Mouse (Mus musculus) kidney, postnatal 0 days (tissue): ENCODE results near the gene Cirbp. TPM values are rescaled to one million over a fixed set of nuclear protein-coding genes. Genes with fewer than 3 reads are reported as not detected.

Experiments used
- ATAC-seq: fragments of 200-750 bp; cut with Nextera tagmentation; replicated peaks from 2 replicates; pipeline ENCODE4 v1.8.0; 2017; ENCODE audit warnings: low read depth, moderate number of reproducible peaks, moderate TSS enrichment, moderate library complexity; ENCODE audit not compliant: low FRiP score
- DNase-seq: peaks from one replicate; pipeline ENCODE4 v3.0.0-alpha.2; 2016; ENCODE audit warnings: low spot score
- H3K27ac ChIP-seq: fragments of 300-500 bp; sonication (generic); 2 replicates; pipeline ENCODE4 v1.5.1; 2014; ENCODE audit warnings: mild to moderate bottlenecking
- H3K27me3 ChIP-seq: fragments of 300-500 bp; sonication (generic); 2 replicates; pipeline ENCODE4 v1.6.1; 2014; ENCODE audit warnings: low read length, mixed read lengths; ENCODE audit not compliant: insufficient read depth
- H3K36me3 ChIP-seq: fragments of 300-500 bp; sonication (generic); 2 replicates; pipeline ENCODE4 v1.6.1; 2014; ENCODE audit warnings: low read length, mixed read lengths; ENCODE audit not compliant: insufficient read depth
- H3K4me1 ChIP-seq: fragments of 300-500 bp; sonication (generic); replicated peaks from 2 replicates; pipeline ENCODE4 v1.6.1; 2014; ENCODE audit warnings: antibody characterized with exemption, low read length, mixed read lengths; ENCODE audit not compliant: insufficient read depth
- H3K4me2 ChIP-seq: fragments of 300-500 bp; sonication (generic); 2 replicates; pipeline ENCODE4 v1.6.1; 2014; ENCODE audit warnings: mild to moderate bottlenecking, low read length, moderate library complexity, mixed read lengths
- H3K4me3 ChIP-seq: fragments of 300-500 bp; sonication (generic); replicated peaks from 2 replicates; pipeline ENCODE4 v1.5.1; 2014; ENCODE audit warnings: low read depth, low read length
- H3K9ac ChIP-seq: fragments of 300-500 bp; sonication (generic); 2 replicates; pipeline ENCODE4 v1.6.1; 2014; ENCODE audit warnings: low read depth, low read length
- H3K9me3 ChIP-seq: fragments of 300-500 bp; sonication (generic); replicated peaks from 2 replicates; pipeline ENCODE4 v1.6.1; 2016; ENCODE audit warnings: low read length, inconsistent platforms, mixed read lengths
- CTCF ChIP-seq: IDR thresholded peaks from 2 replicates; pipeline ENCODE4 v1.5.1; 2016; ENCODE audit warnings: antibody characterized with exemption, low read depth, mild to moderate bottlenecking, moderate library complexity
- WGBS: fragments of 180-500 bp; shearing (Covaris S2); extraction: QIAGEN DNeasy Blood & Tissue Kit; methylation state at CpG from one replicate; pipeline ENCODE4 v1.1.7; 2014; 5-methylcytosine and 5-hydroxymethylcytosine counted together
- polyA plus RNA-seq: library from polyadenylated mRNA; unstranded; fragments of >200 nt; fragmentation: Nextera tagmentation; extraction: Ambion mirVana; gene quantifications from 2 replicates; pipeline ENCODE4 v1.2.1, GENCODE M21; 2015

Gene Cirbp
- polyA plus RNA-seq, 1 experiment from 2014 or later, result 317 TPM

GRCm38 (mm10) chr10:80173358-80173757 lies 7.6 kb downstream of the Cirbp start:
- Histone ChIP-seq H3K27me3 (no peaks in the 10 kb centered on the region), H3K4me1 (peaks cover 16% of the 10 kb centered on the region), H3K4me3 (peak overlapping the region; percentile 46), H3K9me3 (no peaks in the 10 kb centered on the region), H3K4me2 (peak overlapping the region; percentile 73), H3K36me3 (peaks cover 29% of the 10 kb centered on the region), H3K27ac (peak overlapping the region; percentile 87; the same call in 1 of the 2 replicates), H3K9ac (0 out of 2 replicates have a peak overlapping the region, but pooled peaks have one; percentile 57)
- WGBS, result 8% methylated on average over 11 of the region's 11 CpGs
- ATAC-seq, result no peak
- TF ChIP-seq CTCF, result no peak
- no peak for DNase-seq

- Histone ChIP-seq H3K27ac (no peak overlapping the region), H3K9me3 (no peaks in the 10 kb centered on the region), H3K4me1 (peaks cover 9% of the 10 kb centered on the region), H3K36me3 (peaks cover 29% of the 10 kb centered on the region), H3K4me3 (no peak overlapping the region), H3K9ac (no peak overlapping the region), H3K4me2 (no peak overlapping the region), H3K27me3 (no peaks in the 10 kb centered on the region)
- no peak for ATAC-seq
- DNase-seq, result no peak
- no peak for TF ChIP-seq CTCF
- WGBS, result 90% methylated on average over 10 of the region's 10 CpGs
Observed at GRCm38 (mm10) chr10:80173955-80174640, 8.3 kb downstream of the Cirbp start.

- peaks cover 24% of the 10 kb centered on the region for H3K36me3 ChIP-seq
- TF ChIP-seq CTCF, result peak; percentile 62
- no peak overlapping the region for H3K4me2 ChIP-seq
- no peaks in the 10 kb centered on the region for H3K9me3 ChIP-seq
- DNase-seq (no peak), ATAC-seq (no peak)
- peaks cover 6% of the 10 kb centered on the region; the same call in 1 of the 2 replicates for H3K4me1 ChIP-seq
- 66% methylated on average over 2 of the region's 2 CpGs for WGBS
- no peak overlapping the region for H3K9ac ChIP-seq
- H3K27ac ChIP-seq, result no peak overlapping the region
- no peaks in the 10 kb centered on the region for H3K27me3 ChIP-seq
- no peak overlapping the region for H3K4me3 ChIP-seq
Observed at GRCm38 (mm10) chr10:80174705-80175104, 8.9 kb downstream of the Cirbp start.

GRCm38 (mm10) chr10:80175536-80176269 lies 9.9 kb downstream of the Cirbp start:
- WGBS, result 23% methylated on average over 4 of the region's 4 CpGs

GRCm38 (mm10) chr10:80176270-80176834 lies 10.6 kb downstream of the Cirbp start:
- Histone ChIP-seq H3K9ac (no peak overlapping the region), H3K4me3 (no peak overlapping the region), H3K4me1 (0 out of 2 replicates have a peak, but pooled peaks cover 10% of the 10 kb centered on the region), H3K36me3 (peaks cover 8% of the 10 kb centered on the region), H3K27ac (no peak overlapping the region), H3K27me3 (no peaks in the 10 kb centered on the region), H3K4me2 (no peak overlapping the region), H3K9me3 (no peaks in the 10 kb centered on the region)
- 79% methylated on average over 5 of the region's 5 CpGs for WGBS
- TF ChIP-seq CTCF, result no peak
- DNase-seq, result no peak
- no peak for ATAC-seq

More at GRCm38 (mm10) chr10:80175536-80176269, 9.9 kb downstream of the Cirbp start:
- Histone ChIP-seq H3K4me1 (0 out of 2 replicates have a peak, but pooled peaks cover 10% of the 10 kb centered on the region), H3K27ac (no peak overlapping the region), H3K9ac (no peak overlapping the region), H3K4me2 (no peak overlapping the region), H3K4me3 (no peak overlapping the region), H3K9me3 (no peaks in the 10 kb centered on the region), H3K27me3 (no peaks in the 10 kb centered on the region), H3K36me3 (peaks cover 14% of the 10 kb centered on the region)
- DNase-seq, result peak; percentile 73
- 0 out of 2 replicates have a peak, but pooled peaks have one; percentile 5 for ATAC-seq
- peak; percentile 72 for TF ChIP-seq CTCF
